Mouse (Mus musculus): ENCODE measurements around the gene Camk2n2.

DNA sequence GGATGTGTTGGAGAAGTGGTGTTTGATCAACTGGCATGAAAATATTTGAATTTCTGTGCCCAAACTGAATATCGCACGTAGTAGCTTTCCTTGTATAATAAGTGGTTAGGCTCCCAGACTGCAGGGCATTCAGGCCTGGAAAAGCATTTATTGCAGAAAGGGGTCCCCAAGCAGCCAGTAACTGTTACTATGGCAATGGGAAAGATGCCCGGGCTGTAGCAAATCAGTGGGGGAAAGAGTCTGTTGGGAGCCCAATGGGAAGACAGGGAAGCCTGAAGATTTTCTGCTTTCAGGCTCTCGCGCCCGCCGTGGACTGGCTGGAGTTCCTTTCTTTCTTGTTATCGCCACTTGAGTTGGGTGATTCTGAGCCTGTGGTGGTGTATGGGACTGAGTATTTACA is 17.3 kb upstream of the Camk2n2 start:
- TF ChIP-seq POLR2A (IDR thresholded peaks at IDR 0.05; ENCODE audit: control insufficient read depth, low read depth, low read length), result no peak
- TF ChIP-seq CTCF (IDR thresholded peaks at IDR 0.05; ENCODE audit: control insufficient read depth, insufficient read depth, insufficient replicate concordance, low read depth, low read length), result no peak
